Mouse (Mus musculus) frontal cortex, postnatal 10 days (tissue): ENCODE data around the gene Lsmem1.
"Not testable (repeated sequence)": the region's sequence is repeated elsewhere in the genome, so short reads cannot be mapped to it uniquely, and the experiment has no call there.

Experiments used
- DNase-seq, 2 experiments: peaks; one replicate each; pipeline ENCODE4 v3.0.0; 2022; ENCODE audit warnings: low spot score in 2 of 2, mixed read lengths in 1 of 2

The Lsmem1 gene

DNA sequence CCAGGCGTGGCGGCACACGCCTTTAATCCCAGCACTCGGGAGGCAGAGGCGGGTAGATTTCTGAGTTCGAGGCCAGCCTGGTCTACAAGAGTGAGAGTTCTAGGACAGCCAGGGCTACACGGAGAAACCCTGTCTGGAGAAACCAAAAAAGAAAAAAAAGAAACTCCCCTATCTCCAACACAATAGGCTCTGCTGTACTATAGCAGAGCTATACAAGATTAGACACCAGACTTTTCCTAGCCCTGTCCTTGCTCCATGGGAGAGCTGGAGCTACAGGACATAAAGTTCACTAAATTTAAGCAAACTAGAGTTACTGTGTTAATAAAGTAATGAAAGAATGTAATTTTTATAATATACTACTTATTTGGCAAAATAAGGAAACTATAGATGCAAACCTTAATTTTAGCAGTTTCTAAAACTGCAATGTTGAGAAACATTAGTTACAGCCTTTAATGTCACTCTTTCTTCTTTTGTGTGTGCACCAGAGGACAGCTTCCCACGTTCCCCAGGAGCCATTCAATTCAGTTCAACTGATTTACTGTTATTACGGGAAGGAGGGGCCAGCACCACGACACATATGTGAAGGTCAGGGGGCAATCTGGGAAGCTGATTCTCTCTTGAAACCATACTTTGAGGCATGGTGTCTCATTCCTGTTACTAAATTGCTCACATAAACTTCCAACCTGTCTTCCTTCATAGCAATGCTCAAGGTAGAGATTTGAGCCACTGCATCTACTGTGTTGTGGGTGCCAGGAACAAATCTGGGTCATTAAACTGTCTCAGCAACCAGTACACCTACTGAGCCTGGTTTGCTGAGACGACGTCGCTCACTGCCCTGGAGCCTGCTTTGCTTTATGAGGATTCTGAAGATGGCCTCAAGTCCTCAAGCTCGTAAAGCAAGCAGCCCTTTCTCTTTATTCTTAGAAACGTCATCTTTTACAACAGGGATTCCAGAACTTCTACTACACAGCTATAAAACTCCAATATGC, 15.9 kb upstream of the Lsmem1 start:
- DNase-seq = no peak

DNA sequence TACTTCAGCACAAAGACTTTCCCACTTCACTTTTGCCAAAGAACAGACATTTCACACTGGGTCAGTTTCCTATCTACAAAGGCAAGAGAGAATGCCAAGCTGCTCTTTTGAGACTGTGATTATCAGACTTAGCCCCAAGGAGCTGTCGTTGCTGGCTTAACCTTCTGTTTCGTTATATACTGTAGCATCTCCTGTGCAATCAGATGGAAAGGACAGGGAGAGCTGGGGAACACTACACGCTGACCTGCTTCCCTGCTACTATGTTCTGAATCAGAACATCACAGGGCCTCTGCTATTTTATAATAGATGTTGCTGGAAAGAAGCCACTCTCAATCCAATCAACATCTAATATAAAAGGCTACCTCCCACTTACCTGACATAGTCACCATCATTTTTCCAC, 9.8 kb upstream of the Lsmem1 start:
- DNase-seq = no peak

DNA sequence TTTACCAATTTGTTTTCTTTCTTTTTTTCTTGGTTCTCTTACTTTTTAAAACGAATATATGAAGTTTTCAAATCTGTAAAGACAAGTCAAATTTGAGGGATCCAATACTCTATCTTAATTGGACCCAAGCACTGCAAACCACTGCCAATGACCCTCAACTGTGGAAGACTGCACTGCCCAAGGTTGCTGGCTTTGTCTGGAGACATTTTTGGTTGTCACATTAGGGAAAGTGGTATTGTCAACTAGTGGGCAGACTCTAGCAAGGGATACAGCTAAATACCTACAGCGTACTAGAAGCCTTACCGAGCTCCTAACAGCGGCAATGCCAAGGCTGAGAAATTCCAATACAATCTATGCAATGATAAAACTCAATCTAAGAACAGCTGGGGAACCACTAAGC, 8.6 kb upstream of the Lsmem1 start:
- DNase-seq = no peak

GRCm38 (mm10) chr12:40202161-40203035, 3.1 kb upstream of the Lsmem1 start:
- DNase-seq = no peak

- no peak for DNase-seq
Measured at GRCm38 (mm10) chr12:40200484-40201235, 1.4 kb upstream of the Lsmem1 start.

GRCm38 (mm10) chr12:40199795-40200402, 609 bp upstream of the Lsmem1 start:
- DNase-seq = peak; percentile 34 to 64

GRCm38 (mm10) chr12:40198427-40198826, 863 bp downstream of the Lsmem1 start:
- DNase-seq = no peak

DNA sequence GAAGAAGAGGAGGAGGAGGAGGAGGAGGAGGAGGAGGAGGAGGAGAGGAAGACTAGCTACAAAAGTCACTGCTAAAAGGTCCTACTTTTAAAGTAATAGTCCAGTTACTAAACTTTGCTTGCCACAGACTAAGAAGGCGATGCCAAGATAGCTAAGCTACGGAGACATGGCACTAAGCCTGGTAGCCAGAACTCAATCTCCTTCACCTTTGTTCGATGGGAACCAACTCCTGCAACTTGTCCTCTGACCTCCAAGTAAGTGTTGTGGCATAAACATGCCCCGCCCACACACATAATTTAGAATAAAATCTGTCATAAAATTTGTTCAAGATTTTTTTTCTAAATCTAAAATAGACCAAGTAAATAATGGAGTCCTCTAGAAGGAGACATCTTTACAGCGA, 1.3 kb downstream of the Lsmem1 start:
- no peak for DNase-seq

GRCm38 (mm10) chr12:40197511-40197910, 1.8 kb downstream of the Lsmem1 start:
- DNase-seq = no peak

- no peak for DNase-seq
Measured at GRCm38 (mm10) chr12:40185474-40185873, 13.8 kb downstream of the Lsmem1 start.

DNA sequence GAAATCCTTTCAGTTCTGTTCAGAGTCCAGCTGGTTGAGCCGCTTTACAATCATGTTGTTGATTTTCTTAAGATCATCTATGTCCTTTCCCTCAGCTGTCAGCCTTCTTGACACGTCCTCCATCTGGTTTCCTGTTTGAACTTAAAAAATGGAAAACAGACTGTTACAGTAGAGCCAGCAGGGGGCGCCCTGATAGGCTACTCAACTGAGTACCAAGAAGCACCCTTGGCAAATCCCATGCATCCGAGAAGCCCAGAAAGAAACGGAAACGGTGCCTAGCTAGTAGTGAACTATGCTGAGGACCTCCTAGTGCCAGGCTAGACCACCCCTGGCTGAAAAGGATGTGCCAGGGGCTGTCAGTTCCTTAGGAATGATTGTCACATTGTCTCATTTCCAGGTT, 22.2 kb downstream of the Lsmem1 start:
- no peak for DNase-seq

DNA sequence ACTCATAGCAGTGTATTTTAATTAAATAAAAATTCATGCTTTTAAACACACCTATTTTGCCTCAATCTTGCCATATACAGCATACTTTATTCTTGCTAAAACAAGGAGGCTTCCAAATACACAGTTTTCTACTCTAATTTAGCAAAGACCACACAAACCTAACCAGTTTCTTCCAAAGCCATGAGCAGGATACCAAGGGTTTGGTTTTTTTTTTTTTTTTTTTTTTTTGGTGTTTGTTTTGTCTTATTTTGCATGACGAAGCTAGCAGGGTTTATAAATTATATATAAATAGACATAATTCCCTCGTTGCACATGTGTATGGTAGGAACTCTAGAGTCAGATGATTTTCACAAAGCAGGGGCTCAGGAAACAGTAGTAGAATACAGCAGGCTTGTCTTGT, 23.1 kb downstream of the Lsmem1 start:
- DNase-seq = no peak

DNA sequence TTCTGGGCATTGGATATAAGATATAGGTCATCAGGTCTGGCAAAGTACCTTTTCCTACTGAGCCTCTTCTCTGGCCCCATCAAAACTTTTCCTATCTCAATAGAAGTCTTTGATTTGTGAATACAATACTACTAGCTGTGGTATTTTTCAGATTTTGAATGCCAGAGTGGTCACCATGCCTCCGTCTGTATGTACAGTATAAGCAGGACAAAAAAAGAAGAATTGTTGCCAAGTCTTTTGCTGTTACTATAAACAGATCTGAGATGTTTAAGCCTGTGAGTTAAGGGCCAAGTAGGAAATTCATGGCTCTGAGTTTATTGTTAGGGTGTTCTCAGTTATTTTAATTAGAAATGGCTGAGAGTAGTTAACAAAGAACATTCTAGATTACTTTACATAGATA, 24.1 kb downstream of the Lsmem1 start:
- DNase-seq = not testable (repeated sequence)

- DNase-seq = no peak
Measured at GRCm38 (mm10) chr12:40171637-40172036, 27.7 kb downstream of the Lsmem1 start.

- no peak for DNase-seq
Measured at GRCm38 (mm10) chr12:40169675-40170074, 29.6 kb downstream of the Lsmem1 start.

DNA sequence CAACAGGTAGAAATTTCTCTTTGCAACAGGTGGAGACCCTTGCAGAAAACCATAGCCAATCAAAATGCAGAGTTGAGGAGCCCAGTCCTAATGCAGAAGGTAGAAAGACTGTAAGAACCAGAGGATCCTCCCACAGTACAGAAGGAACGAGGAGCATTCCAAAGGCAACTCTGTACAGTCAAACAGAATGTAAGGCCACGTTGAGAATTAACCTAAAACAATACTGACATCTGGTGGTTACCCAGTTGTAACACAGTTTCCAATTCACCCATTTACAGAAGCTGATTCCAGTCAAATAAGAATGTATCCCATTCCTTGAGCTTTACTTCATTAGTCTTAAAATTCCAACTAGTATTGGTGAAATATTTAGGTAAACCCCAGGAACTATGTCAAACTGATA, 34.7 kb downstream of the Lsmem1 start:
- peak in 1 of 2 experiments; percentile 10 for DNase-seq

GRCm38 (mm10) chr12:40160777-40161176, 38.5 kb downstream of the Lsmem1 start:
- no peak for DNase-seq

- no peak for DNase-seq
Measured at GRCm38 (mm10) chr12:40154188-40154587, 45.1 kb downstream of the Lsmem1 start.

DNA sequence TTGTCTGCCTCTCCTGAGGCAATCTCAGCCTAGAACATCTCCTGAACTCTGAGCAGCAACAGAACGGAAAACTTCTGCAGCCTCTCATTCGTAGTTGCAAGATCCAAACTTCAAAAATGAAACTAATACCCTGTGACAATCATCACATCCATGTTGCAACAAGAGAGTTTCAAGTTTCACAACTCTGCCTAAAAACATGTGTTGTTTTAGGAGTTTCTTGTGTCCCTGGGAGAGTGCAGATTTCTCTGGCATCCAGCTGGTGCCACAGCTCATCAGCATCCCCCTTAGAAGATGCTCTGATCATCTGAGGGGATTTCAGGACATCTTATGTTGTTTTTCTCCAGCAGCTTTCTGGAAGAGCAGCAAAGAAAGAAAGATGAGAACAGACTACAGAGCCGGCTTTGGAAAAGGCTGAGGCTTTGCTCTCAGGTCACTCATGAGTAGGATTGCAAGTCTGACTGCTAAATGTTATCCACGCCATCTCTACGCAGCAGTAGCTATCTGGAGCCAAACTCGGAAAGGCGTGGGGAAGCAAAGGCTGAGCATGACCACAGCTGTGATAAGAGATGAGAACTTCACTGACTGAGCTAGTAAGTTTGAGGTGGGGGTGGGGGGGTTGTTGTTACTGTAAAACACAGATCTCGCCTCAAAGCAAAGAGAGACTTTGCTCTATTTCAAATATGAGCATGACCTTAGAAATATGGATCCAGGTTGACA, 46.8 kb downstream of the Lsmem1 start:
- DNase-seq = no peak

DNA sequence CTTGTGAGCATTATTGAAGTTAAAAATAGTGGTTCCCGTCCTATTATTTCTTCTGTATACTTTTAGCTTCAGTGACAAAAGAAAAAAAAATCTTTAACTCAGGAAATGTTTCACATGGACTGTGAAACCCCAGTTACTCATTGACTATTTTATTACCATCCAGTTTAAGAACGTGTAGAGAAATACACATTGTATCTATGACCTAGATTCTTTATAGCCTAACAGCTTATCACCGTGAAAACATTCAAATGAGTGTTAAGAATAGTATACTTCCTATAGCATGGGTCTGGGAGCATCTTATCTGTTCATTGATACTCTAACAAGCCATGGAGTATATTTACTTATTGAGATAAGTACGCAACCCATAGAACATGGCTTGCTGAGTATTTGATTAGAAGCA, 52.0 kb downstream of the Lsmem1 start:
- no peak for DNase-seq

DNA sequence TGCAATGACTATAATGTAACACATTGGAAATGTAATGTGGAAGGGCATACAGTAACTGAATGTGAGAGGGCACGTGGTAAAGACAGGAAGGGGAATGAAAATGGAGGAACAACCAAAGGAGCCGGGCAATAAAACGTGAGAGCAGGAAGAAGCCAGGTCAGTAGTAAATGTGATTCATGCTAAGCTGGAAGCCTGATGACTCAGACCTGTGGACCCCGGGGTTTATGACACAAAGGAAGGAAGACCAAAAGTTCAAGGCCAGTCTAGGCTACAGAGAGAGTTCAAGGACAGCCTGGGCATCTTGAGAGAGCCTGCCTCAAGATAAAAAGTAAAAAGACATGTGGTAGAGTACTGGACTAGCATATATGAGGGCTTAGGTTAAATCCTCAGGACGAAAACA, 52.8 kb downstream of the Lsmem1 start:
- no peak for DNase-seq
